Mouse (Mus musculus): ENCODE results near the gene Mcee.

DNA sequence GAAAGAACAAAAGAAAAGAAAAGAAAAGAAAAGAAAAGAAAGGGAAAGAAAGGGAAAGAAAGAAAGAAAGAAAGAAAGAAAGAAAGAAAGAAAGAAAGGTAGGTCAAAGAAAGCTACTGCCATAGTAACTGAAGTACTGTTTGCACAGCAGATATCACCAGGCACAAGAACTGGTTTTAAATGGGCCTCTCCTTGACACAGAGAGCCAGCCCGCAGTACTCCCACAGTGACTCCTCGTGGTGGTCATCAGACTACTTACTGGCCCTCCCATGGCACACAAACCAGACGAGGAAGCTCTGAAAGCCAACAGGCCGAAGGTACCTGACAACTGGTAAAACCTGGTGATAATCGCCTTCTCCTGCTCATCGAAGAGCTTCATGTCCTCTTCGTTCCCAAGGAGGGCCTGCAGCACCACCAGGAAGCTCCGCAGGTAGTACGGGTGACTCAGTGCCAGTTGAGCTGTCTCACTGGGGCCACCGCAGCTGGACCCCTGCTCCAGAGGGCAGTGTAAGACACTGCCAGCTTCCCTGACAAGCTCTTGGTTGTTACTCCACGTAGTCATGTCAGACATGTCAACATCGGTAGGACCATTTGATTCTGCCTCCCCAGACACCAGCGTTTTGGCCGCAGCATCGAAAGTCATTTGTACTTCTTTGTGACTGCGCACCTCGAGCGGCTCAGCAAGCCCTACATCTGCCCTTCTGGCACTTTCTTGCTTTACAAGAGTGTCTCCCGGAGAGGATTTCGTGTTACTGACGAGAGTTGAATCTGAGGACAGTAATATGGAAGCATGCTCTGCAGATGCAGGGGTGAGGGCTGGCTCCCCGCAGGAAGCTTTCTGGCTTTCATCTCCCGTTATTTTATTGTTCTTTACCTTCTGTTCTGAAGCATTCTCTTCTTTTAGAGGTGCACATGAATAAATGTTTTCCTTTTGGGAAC is 20.2 kb upstream of the Mcee start:
- TF ChIP-seq CTCF (IDR thresholded peaks at IDR 0.05; ENCODE audit: control insufficient read depth, insufficient read depth, low read length) (no peak), POLR2A (IDR thresholded peaks at IDR 0.05; ENCODE audit: borderline replicate concordance, control insufficient read depth, low read depth, low read length) (no peak)
